Mouse (Mus musculus) megakaryocyte, embryonic 14.5 days (primary cell): ENCODE data around the gene Hoxa7. TPM values are rescaled to one million over a fixed set of nuclear protein-coding genes. Genes with fewer than 3 reads are reported as not detected.
A peak's percentile ranks its signal among the peaks of the same experiment; 100 is the strongest.

Source experiments
- H3K27me3 ChIP-seq: replicated peaks from 2 replicates; pipeline ENCODE3; 2012; ENCODE audit warnings: inconsistent platforms
- H3K36me3 ChIP-seq: replicated peaks from 2 replicates; pipeline ENCODE3; 2012; ENCODE audit warnings: low read length, inconsistent platforms, mixed read lengths
- H3K4me1 ChIP-seq: 2 replicates; pipeline ENCODE4 v1.6.1; 2012; ENCODE audit warnings: inconsistent platforms
- H3K4me3 ChIP-seq: replicated peaks from 2 replicates; pipeline ENCODE3; 2012; ENCODE audit warnings: moderate library complexity, mild to moderate bottlenecking, inconsistent platforms
- H3K9me3 ChIP-seq: 2 replicates; pipeline ENCODE4 v1.6.1; 2012; ENCODE audit warnings: inconsistent platforms
- FLI1 ChIP-seq: IDR thresholded peaks from 2 replicates; pipeline ENCODE4 v1.6.1; 2012; ENCODE audit warnings: low read length, inconsistent platforms, mixed read lengths
- GATA1 ChIP-seq: IDR thresholded peaks from 3 replicates; pipeline ENCODE4 v1.6.1; 2012; ENCODE audit warnings: mixed read lengths, low read length, inconsistent platforms, borderline replicate concordance
- polyA plus RNA-seq: library from polyadenylated mRNA; stranded (reverse); fragments of >175 nt; gene quantifications from 2 replicates; pipeline ENCODE4 v1.2.3, GENCODE M21; 2012; ENCODE audit warnings: low replicate concordance; ENCODE audit not compliant: insufficient read depth

The Hoxa7 gene
- polyA plus RNA-seq, 1 experiment: 2.8 TPM

- H3K4me3 ChIP-seq: peak overlapping the region; percentile 97
- TF ChIP-seq GATA1 (no peak), FLI1 (no peak)
- peaks cover 91% of the 10 kb centered on the region for H3K27me3 ChIP-seq
These were observed 9.0 kb downstream of the Hoxa7 start for GRCm38 (mm10) chr6:52212556-52213118.

GRCm38 (mm10) chr6:52211961-52212360 lies 9.7 kb downstream of the Hoxa7 start:
- no peak for TF ChIP-seq FLI1
- TF ChIP-seq GATA1: no peak
- Histone ChIP-seq H3K36me3 (no peaks in the 10 kb centered on the region), H3K4me3 (peak overlapping the region; percentile 97), H3K27me3 (peaks cover 91% of the 10 kb centered on the region), H3K4me1 (peaks cover 51% of the 10 kb centered on the region), H3K9me3 (peaks cover 12% of the 10 kb centered on the region; the same call in 1 of the 2 replicates)

More at GRCm38 (mm10) chr6:52212556-52213118, 9.0 kb downstream of the Hoxa7 start:
- peaks cover 12% of the 10 kb centered on the region; the same call in 1 of the 2 replicates for H3K9me3 ChIP-seq
- peaks cover 58% of the 10 kb centered on the region for H3K4me1 ChIP-seq
- no peaks in the 10 kb centered on the region for H3K36me3 ChIP-seq

GRCm38 (mm10) chr6:52211170-52211935 lies 10.3 kb downstream of the Hoxa7 start:
- H3K4me3 ChIP-seq: peak overlapping the region; percentile 97

GRCm38 (mm10) chr6:52209685-52210046 lies 12.0 kb downstream of the Hoxa7 start:
- H3K36me3 ChIP-seq: peaks cover 19% of the 10 kb centered on the region
- peaks cover 36% of the 10 kb centered on the region for H3K4me1 ChIP-seq
- no peak for TF ChIP-seq GATA1
- no peak for TF ChIP-seq FLI1
- peaks cover 84% of the 10 kb centered on the region for H3K27me3 ChIP-seq
- peak overlapping the region; percentile 65 for H3K4me3 ChIP-seq
- H3K9me3 ChIP-seq: peaks cover 31% of the 10 kb centered on the region

More at GRCm38 (mm10) chr6:52211170-52211935, 10.3 kb downstream of the Hoxa7 start:
- Histone ChIP-seq H3K27me3 (peaks cover 90% of the 10 kb centered on the region), H3K36me3 (peaks cover 2% of the 10 kb centered on the region), H3K9me3 (peaks cover 14% of the 10 kb centered on the region), H3K4me1 (peaks cover 45% of the 10 kb centered on the region)
- TF ChIP-seq FLI1: no peak

- TF ChIP-seq GATA1 (no peak), FLI1 (no peak)
- Histone ChIP-seq H3K36me3 (peaks cover 25% of the 10 kb centered on the region), H3K4me1 (peaks cover 36% of the 10 kb centered on the region), H3K9me3 (peaks cover 37% of the 10 kb centered on the region), H3K27me3 (peaks cover 78% of the 10 kb centered on the region), H3K4me3 (peak overlapping the region; percentile 10)
These were observed 12.6 kb downstream of the Hoxa7 start for GRCm38 (mm10) chr6:52208868-52209684.

GRCm38 (mm10) chr6:52208072-52208867 lies 13.4 kb downstream of the Hoxa7 start, which contains the start of gene Hoxa6:
TSS of gene Hoxa6 (minus strand) at chr6:52208722.
- Histone ChIP-seq H3K4me1 (peaks cover 30% of the 10 kb centered on the region), H3K27me3 (peaks cover 77% of the 10 kb centered on the region), H3K9me3 (peaks cover 45% of the 10 kb centered on the region), H3K36me3 (peaks cover 26% of the 10 kb centered on the region), H3K4me3 (peak within 1 kb of the TSS; percentile 10)
- TF ChIP-seq FLI1: no peak

GRCm38 (mm10) chr6:52207684-52207976 lies 14.0 kb downstream of the Hoxa7 start:
- TF ChIP-seq GATA1 (no peak), FLI1 (no peak)
- Histone ChIP-seq H3K9me3 (peaks cover 51% of the 10 kb centered on the region), H3K4me1 (peaks cover 24% of the 10 kb centered on the region), H3K27me3 (peaks cover 72% of the 10 kb centered on the region), H3K4me3 (no peak overlapping the region), H3K36me3 (peaks cover 26% of the 10 kb centered on the region)

- Histone ChIP-seq H3K4me1 (peaks cover 18% of the 10 kb centered on the region), H3K9me3 (peaks cover 51% of the 10 kb centered on the region), H3K4me3 (no peak overlapping the region), H3K27me3 (peaks cover 67% of the 10 kb centered on the region), H3K36me3 (peaks cover 26% of the 10 kb centered on the region)
- TF ChIP-seq GATA1 (no peak), FLI1 (no peak)
These were observed 14.6 kb downstream of the Hoxa7 start for GRCm38 (mm10) chr6:52206882-52207683.
